Mouse (Mus musculus) T-cell, adult 66 days (primary cell): Measurements from ENCODE around the gene Ankrd13a. TPM values are rescaled to one million over a fixed set of nuclear protein-coding genes. Genes with fewer than 3 reads are reported as not detected.

ENCODE experiments used
- total RNA-seq, 2 experiments: library from RNA; stranded (reverse); gene quantifications; 3 replicates in 1 of 2; 4 replicates in 1 of 2; pipeline ENCODE4 v1.2.4; 2023

Gene Ankrd13a
- 100 to 1,000 TPM; 137 to 146 TPM for total RNA-seq

DNA sequence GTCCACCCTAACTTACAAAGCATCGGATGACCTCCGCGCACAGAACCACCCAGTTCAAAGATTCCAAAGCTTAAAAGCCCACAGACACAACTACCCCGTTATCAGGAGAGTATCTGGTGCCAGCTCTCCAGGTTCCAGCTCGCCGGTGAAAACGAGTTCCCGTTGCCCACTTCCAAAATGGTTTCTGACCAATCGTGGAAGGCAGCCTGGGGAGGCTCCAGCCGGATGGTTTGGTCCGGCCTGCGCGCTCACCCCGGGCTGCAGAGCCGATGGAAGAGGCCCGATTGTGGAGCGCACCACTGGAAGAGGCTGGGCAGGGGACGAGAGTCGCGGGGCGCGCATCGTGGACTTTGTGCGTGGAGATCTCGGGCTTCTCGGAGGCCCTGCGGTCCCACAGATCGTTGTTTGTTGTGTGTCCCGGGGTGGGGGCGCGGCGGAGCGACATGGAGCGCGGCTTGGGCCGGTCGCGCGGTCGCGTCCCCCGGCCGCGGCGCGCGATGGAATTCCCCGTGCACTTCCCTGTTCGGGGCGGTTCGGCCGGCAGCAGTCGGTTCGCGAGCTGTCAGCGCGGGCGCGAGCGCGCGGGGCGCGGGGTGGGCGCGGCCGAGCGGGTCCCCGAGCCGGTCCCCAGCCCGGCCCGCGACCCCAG is at the start of gene Ankrd13a:
Gene Ankrd13a (plus strand): TSS at position 275 of the 649 bp plus-strand sequence.

DNA sequence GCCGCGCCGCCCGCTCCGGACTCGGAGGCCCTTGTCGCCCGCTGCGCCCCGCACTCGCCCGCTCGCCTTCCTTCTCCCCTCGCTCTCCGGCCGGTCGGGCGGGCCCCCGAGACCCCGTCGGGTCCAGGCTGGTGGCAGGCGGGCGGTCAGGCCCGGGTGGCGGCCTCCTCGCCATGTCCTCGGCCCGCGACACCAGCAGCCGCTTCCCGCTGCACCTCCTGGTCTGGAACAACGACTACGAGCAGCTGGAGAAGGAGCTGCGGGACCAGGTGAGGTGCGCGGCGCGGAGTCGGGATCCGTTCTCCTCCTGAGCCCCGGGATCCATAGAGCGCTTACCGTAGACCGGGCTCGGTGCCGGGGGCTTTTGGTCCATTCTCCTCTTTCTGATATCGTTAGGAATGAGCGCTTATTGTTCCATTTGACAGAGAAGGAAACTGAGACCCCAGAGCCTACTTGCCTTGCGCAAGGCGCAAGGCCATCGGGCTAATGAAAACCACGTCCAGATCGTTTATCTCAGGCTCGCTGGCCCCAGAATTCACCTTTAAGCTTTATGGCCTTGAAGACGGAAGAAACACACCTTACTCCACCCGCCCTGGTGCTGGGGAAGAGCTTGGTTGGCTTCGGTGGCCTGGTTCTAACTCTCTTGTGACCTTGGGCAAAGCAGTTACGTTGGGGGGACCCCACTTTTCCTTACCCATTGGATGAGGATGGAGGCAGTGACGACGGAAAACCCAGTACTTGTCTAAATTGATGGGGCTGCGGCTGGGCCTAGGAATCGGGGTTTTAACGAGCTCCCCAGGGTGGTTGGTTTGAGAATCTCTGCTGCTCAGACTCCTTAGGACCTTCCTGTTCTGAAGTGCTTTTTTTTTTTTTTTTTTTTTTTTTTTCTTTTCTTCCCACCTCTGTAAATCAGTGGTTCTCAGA is 841 bp downstream of the Ankrd13a start, which contains the start of gene Git2:
Gene Git2 (minus strand): TSS at position 462 of the 924 bp plus-strand sequence.

DNA sequence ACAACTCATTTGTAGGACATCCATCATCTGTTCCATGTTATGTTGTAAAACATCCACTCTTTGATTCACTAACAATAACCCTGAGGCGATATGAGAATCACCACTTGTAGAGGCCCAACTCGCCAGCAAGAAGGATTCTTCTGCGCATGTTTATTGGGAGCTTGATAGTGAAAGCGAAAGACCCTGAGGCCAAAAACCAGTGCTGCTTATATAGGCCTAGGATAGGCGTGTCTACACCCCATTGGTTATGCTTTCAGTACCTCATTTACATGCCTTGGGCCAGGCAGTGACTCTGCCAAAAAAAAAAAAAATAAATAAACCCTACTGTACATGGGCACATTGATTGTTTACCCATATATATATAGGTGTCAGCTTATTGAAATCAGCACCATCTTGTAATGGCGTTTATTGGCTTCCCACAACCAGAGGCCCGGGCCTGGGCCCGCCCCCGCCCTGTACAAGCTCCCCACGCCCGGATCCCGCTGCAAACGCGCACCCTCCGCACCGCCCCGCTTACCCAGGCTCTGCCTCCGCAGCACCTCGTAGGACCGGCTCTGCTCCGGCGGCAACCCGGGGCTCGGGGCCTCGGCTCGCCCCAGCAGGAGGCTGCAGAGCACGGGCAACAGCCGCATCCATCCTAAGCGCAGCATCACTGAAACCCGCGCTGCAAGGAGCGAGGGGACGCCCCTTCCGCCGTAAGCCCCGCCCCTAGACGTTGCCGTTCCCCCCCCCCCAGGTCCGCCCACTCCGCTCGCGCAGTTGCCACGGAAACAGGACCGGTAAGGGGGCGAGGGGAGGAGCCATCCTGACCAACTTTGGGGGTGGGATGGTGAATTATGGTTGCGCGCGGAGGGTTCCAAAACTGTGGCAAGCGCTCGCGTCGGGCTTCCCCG is 48.6 kb downstream of the Ankrd13a start, which contains the start of gene 1500011B03Rik:
Gene 1500011B03Rik (minus strand): TSS at position 673 of the 893 bp plus-strand sequence.

DNA sequence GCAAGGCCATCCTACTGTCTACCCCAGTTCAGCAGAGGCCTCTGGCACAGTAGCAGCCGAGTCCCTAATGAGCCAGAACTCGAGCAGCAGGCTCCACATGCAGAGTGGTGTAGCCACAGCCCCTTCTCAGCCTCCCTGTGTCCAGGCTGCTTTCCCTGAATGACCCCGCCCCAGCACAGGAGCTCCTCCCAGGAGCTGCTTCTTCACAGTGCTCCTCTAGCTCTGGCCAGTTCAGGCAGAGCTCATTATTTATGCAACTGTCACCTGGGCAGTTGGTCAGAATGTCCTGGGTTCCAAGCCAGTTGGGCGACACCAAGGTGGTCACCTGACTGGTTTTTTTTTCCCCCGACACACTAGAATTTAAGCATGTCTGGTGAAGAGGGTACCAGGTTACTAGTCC is 78.9 kb downstream of the Ankrd13a start, which contains the start of gene 4930519G04Rik:
Gene 4930519G04Rik (plus strand): TSS at position 301 of the 400 bp plus-strand sequence.

Other genes with a start within 250 kb of the Ankrd13a start
- gene Fam222a, start 206.7 kb upstream of the Ankrd13a start, total RNA-seq: 1 to 10 TPM; 6.1 to 8.7 TPM
- under 1 TPM in 1 of 2 experiments, not detected in 1; 0.70 TPM for gene Trpv4, start 116.3 kb upstream of the Ankrd13a start, total RNA-seq
- gene Gltp, start 83.7 kb upstream of the Ankrd13a start, total RNA-seq: 100 to 1,000 TPM; 141 to 143 TPM
- 10 to 100 TPM; 24.8 to 25.8 TPM for gene Tchp, start 66.9 kb upstream of the Ankrd13a start, total RNA-seq
- gene Git2, start 840 bp downstream of the Ankrd13a start, total RNA-seq: 100 to 1,000 TPM; 177 to 195 TPM
- 10 to 100 TPM; 46.8 to 58.9 TPM for gene 1500011B03Rik, start 48.8 kb downstream of the Ankrd13a start, total RNA-seq
- not detected for gene 4930519G04Rik, start 79.0 kb downstream of the Ankrd13a start, total RNA-seq
- gene Gm9936, start 84.0 kb downstream of the Ankrd13a start, total RNA-seq: not detected
- gene Oasl2, start 122.3 kb downstream of the Ankrd13a start, total RNA-seq: 1 to 10 TPM; 4.9 to 9.6 TPM
- gene Oasl1, start 148.6 kb downstream of the Ankrd13a start, total RNA-seq: 1 to 10 TPM; 3.2 TPM
- gene 2210016L21Rik, start 167.5 kb downstream of the Ankrd13a start, total RNA-seq: 10 to 100 TPM; 33.9 to 35.1 TPM
- not detected for gene Hnf1a, start 196.4 kb downstream of the Ankrd13a start, total RNA-seq
- gene Sppl3, start 236.5 kb downstream of the Ankrd13a start, total RNA-seq: 10 to 100 TPM; 65.3 to 67.6 TPM